Mouse (Mus musculus): ENCODE data around the gene Tnrc6b.
A peak's percentile ranks its signal among the peaks of the same experiment; 100 is the strongest.

GRCm38 (mm10) chr15:80832808-80833207 is 121.7 kb downstream of the Tnrc6b start:
- TF ChIP-seq CTCF (IDR thresholded peaks at IDR 0.05 in 2 of 3, conservative IDR thresholded peaks at IDR 0.05 in 1 of 3; ENCODE audit: control insufficient read depth in 1 of 3, insufficient read depth in 1 of 3, low read depth in 2 of 3, low read length in 3 of 3, poor library complexity in 1 of 3, severe bottlenecking in 1 of 3) (no peak), TCF12 (IDR thresholded peaks at IDR 0.05; ENCODE audit: low read depth, low read length) (peak; percentile 37; the same call in 1 of the 2 replicates), RAD21 (IDR thresholded peaks at IDR 0.05; ENCODE audit: low read depth, low read length) (no peak), EP300 (IDR thresholded peaks at IDR 0.05; ENCODE audit: low read depth in 1 of 2, low read length in 2 of 2) (peak; percentile 11 to 65; a peak in 3 of 4 replicates), GATA1 (IDR thresholded peaks at IDR 0.05; ENCODE audit: low read depth, low read length) (peak; percentile 65)

Measured in MEL (cell line).